Mouse (Mus musculus): ENCODE data around the gene Nudt2.
A peak's percentile ranks its signal among the peaks of the same experiment; 100 is the strongest.

The Nudt2 gene

DNA sequence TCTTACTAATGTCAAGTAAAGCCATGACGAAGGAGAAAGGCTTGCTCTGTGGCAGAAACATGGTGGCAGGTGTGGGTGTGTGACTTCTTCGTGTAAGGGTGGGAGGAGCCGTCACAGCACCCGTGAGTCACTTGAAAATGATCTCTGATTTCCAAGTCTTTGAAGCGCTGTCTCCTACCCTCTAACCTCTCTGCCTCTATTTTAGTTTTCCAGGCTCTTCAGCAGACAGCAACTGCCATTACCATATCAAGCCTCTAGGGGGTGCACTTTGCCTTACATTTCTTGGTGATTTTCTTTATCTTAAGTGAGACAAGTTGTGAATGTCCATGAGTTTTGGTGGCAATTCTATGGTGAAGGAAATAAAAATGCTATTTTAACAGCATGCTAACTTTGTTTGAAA lies 57.8 kb downstream of the Nudt2 start:
- DNase-seq = peak; percentile 71

DNA sequence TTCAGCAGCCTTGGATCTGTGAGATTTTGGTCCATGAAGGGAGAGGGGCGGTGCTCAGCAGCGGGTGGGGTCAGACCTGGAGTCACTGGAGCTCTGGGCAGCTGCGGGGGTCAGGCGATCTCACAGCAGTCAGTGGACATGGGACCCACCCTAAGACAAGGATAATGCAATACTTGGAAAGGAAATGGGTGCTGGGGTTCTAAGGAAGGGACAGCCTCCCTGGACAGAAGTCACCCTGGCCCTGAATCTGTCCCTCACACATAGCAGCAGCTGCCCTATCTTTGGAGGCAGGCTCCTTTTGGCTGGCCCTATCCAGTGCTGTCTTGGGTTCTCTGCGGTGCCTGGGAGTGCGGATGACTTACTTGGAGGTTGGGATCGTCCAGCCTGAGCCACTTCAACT lies 58.9 kb downstream of the Nudt2 start:
- DNase-seq = no peak

DNA sequence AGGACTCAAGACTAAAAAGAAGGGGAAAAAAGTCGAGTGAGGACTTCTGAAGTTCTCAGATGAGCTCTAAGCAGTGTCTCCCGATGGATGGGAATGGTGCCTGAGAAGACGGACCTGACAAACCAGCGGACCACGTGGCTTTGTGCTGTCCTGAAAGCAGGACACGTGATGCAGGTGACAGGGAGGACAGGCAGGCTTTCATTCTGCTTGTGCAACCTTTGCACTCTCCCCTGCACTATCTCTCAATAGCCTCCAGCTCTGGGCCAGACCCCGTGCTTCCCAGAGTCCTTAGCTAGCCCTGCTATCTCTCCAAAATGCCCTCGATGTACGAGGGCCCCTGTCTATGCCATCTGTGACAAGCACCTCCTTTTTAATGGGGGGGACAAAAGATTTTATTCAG lies 59.9 kb downstream of the Nudt2 start:
- DNase-seq = no peak

DNA sequence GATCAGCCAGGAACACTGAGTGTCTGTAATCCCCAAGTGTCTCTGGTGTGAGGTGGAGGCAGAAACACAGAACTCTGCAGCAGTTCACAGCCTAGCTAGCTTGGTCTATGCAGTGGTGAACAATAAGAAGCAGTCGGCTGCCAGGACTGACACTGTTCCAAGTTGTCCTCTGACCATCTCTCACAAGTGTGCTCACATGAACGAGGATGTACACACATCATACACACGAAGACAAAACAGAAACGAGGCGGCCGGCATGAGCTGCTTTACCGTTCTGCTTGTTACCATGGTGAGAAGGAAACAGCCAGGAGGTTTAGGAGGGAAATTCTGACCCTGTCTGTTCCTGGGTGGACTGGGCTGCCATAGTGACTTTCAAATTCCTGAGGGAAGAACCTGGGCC lies 61.6 kb downstream of the Nudt2 start:
- DNase-seq = no peak

DNA sequence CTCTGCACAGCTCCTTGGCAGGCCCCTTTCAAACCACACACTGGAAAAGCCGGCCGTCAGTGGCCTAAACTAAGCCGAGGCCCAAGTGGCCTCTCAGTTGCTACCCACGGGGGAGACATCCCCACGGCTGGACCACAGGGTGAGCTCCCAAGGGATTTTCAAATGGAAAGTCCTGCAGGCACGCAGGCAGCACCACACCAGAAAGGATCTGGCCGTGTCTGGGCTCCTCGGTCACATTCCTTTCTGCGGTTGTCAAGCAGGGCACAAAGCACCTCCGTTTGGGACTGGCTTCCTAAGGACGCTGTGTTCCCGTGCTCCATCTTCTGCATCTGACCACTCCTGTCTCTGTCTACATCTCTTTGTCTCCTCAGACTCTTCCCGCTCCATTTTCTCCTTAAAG lies 62.1 kb downstream of the Nudt2 start:
- DNase-seq = no peak

DNA sequence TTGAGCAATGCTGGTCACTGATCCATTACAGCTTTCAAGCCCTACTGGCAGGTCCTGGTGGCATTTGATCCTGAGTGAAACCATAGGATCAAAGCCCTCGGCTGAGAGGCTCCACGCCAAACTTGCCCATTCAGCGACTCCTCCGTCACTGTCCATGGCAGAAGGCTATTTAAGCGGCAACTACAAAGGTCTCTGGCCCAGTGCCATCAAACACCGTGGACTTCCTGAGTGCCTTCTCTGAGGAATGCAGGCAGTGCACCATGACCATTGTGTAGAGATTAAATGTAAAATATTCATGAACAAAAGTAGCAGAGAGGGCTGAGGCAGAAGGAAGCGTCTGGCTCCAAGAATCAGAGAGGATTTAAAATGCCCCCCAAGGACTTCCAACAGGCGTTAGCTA lies 63.0 kb downstream of the Nudt2 start:
- DNase-seq = peak; percentile 52

Data from lung, postnatal 36 days (tissue).